Mouse (Mus musculus) lung, postnatal 0 days (tissue): ENCODE data around the gene Ccdc86.

Experiments
- CTCF ChIP-seq: IDR thresholded peaks from 2 replicates; pipeline ENCODE4 v1.5.1; 2016; ENCODE audit warnings: antibody characterized with exemption, mild to moderate bottlenecking
- EP300 ChIP-seq: IDR thresholded peaks from 2 replicates; pipeline ENCODE4 v1.6.1; 2016; ENCODE audit warnings: antibody characterized with exemption, mild to moderate bottlenecking, control low read depth

- TF ChIP-seq CTCF (peak; percentile 59), EP300 (no peak)
These were observed 27.3 kb upstream of the Ccdc86 start for GRCm38 (mm10) chr19:10976318-10976717.
